Mouse (Mus musculus) MEL (cell line): Measurements from ENCODE around the gene Fam214a.

ENCODE experiments used
- CTCF ChIP-seq, 3 experiments: IDR thresholded peaks in 2 of 3; conservative IDR thresholded peaks in 1 of 3; 2 replicates each; pipeline ENCODE4 v1.5.1; 2011 to 2012; ENCODE audit warnings: low read length in 3 of 3, low read depth in 2 of 3, mild to moderate bottlenecking in 2 of 3, improper control_type of control experiment in 1 of 3, inconsistent platforms in 1 of 3, mixed read lengths in 1 of 3, moderate library complexity in 1 of 3; ENCODE audit not compliant: control insufficient read depth in 1 of 3, insufficient read depth in 1 of 3, poor library complexity in 1 of 3, severe bottlenecking in 1 of 3
- EP300 ChIP-seq, 2 experiments: IDR thresholded peaks; 2 replicates each; pipeline ENCODE4 v1.6.1; 2011; ENCODE audit warnings: improper control_type of control experiment in 2 of 2, low read length in 2 of 2, low read depth in 1 of 2, mild to moderate bottlenecking in 1 of 2
- ETS1 ChIP-seq: IDR thresholded peaks from 2 replicates; pipeline ENCODE4 v1.6.1; 2012; ENCODE audit warnings: low read depth, mild to moderate bottlenecking, inconsistent platforms, low read length, improper control_type of control experiment, moderate library complexity
- GATA1 ChIP-seq: IDR thresholded peaks from 2 replicates; pipeline ENCODE4 v1.6.1; 2011; ENCODE audit warnings: low read depth, low read length, improper control_type of control experiment
- POLR2A ChIP-seq, 2 experiments: IDR thresholded peaks; 2 replicates each; pipeline ENCODE4 v1.6.1; 2011 to 2012; ENCODE audit warnings: low read length in 2 of 2, mild to moderate bottlenecking in 2 of 2, control low read depth in 1 of 2, improper control_type of control experiment in 1 of 2, low read depth in 1 of 2, moderate library complexity in 1 of 2; ENCODE audit not compliant: control insufficient read depth in 1 of 2, insufficient read depth in 1 of 2, poor library complexity in 1 of 2
- TAL1 ChIP-seq: IDR thresholded peaks from 2 replicates; pipeline ENCODE4 v1.6.1; 2012; ENCODE audit warnings: mild to moderate bottlenecking, inconsistent platforms, low read length, moderate library complexity, mixed read lengths
- TCF12 ChIP-seq: IDR thresholded peaks from 2 replicates; pipeline ENCODE4 v1.6.1; 2014; ENCODE audit warnings: low read depth, mild to moderate bottlenecking, inconsistent platforms, low read length, improper control_type of control experiment, moderate library complexity
- ZC3H11A ChIP-seq: IDR thresholded peaks from 2 replicates; pipeline ENCODE4 v1.6.1; 2012; ENCODE audit warnings: low read depth, mild to moderate bottlenecking, inconsistent platforms, low read length, improper control_type of control experiment
- ZMIZ1 ChIP-seq: IDR thresholded peaks from 2 replicates; pipeline ENCODE4 v1.6.1; 2012; ENCODE audit warnings: low read depth, mild to moderate bottlenecking, inconsistent platforms, low read length, improper control_type of control experiment, moderate library complexity

DNA sequence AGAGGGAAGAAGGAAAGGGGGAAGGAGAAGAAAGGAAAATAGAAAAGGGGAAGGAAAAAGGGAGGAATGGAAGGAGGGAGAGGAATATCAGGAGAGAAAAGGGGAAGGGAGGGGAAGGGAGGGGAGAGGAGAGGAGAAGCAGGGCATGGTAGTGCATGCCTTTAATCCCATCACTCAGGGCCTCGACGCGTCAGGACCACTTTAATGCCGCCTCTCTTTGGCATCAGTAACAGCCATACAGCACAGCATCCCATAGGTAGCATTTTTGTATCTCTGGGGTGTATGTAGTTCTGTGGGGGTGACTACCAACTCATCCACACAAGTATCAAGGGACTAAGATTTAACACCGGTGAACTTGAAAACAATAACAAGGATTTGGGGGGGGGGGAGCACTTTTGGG is 22.0 kb upstream of the Fam214a start:
- TF ChIP-seq TAL1 (no peak), TCF12 (no peak), ZMIZ1 (no peak), CTCF (IDR thresholded peaks at IDR 0.05 in 2 of 3, conservative IDR thresholded peaks at IDR 0.05 in 1 of 3; ENCODE audit: control insufficient read depth in 1 of 3, insufficient read depth in 1 of 3, low read depth in 2 of 3, low read length in 3 of 3, poor library complexity in 1 of 3, severe bottlenecking in 1 of 3) (no peak), GATA1 (no peak), ZC3H11A (no peak), ETS1 (no peak), POLR2A (IDR thresholded peaks at IDR 0.05; ENCODE audit: control insufficient read depth in 1 of 2, insufficient read depth in 1 of 2, low read depth in 1 of 2, low read length in 2 of 2, poor library complexity in 1 of 2) (no peak), EP300 (IDR thresholded peaks at IDR 0.05; ENCODE audit: low read depth in 1 of 2, low read length in 2 of 2) (no peak)
